Mouse (Mus musculus) left cerebral cortex, adult 11 months (tissue): Measurements from ENCODE around the gene Zfp184.

Source experiments
- DNase-seq: peaks from one replicate; pipeline ENCODE4 v3.0.0; 2022; ENCODE audit warnings: low spot score

Zfp184 gene

DNA sequence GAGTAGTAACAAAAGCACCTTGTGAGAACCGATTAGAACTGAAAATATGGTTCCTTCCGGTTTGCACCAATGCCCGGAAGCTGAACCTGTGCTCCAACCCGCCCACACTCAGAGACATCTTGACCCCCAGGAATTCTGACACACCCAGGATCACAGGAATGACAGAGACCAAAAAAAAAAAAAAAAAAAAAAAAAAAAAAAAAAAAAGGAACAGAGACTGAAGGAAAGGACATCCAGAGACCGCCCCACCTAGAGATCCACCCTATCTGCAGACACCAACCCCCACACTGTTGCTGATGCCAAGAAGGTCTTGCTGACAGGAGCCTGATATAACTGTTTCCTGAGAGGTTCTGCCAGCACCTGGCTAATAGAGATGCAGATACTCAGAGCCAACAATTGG lies 47.7 kb downstream of the Zfp184 start:
- no peak for DNase-seq

DNA sequence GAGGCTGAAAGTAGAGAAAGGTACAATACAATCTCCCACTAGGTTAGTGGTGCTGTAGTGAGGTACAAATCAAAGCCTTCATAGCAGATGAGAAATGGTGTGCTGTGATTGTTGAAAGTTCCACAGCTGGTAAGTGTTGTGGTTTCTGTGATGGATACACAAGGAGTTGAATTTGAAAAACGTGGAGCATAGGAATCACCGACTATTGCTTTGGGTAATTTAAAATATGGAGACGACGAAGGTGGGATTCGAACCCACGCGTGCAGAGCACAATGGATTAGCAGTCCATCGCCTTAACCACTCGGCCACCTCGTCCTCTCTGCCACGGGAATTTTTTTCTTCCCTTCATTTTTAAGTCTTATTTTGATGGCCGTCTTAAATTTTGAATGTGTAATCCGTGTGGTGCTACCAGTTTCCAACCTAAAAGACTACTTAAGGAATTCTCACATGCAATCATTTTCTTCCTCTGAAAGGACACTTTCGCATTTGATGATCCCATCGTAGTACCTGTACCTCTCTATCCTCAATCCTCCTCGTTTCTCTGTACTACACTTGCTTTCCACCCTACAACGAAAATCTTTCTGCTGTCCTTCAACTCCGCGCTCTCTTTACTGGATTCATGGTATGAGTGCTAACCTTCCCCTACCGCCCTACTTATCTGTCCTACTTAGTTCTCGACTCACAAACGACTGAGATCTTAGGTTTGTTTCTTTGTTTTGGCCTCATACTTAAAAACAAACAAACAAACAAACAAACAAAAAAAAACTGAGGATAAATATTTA lies 49.3 kb downstream of the Zfp184 start:
- no peak for DNase-seq

DNA sequence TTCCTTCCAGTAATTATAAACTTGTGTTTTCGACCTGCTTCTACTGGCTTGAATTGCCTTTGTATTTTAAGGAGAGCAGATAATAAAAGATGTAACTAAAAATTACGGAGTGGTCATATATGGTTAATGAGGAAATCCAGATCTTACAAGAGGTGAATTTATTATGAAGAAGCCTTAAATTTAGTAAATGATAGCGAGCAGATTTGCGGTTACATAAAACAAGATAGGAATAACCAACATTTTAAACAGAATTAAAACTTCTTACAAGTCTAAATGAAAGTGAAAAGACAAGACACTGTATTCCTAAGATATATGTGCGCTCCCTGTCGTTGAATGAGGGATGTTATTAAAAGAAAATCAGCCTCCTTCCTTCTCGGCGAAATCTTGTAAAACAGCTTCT lies 50.0 kb downstream of the Zfp184 start:
- DNase-seq: no peak

GRCm38 (mm10) chr13:21995331-21995914 lies 50.5 kb downstream of the Zfp184 start:
- no peak for DNase-seq

DNA sequence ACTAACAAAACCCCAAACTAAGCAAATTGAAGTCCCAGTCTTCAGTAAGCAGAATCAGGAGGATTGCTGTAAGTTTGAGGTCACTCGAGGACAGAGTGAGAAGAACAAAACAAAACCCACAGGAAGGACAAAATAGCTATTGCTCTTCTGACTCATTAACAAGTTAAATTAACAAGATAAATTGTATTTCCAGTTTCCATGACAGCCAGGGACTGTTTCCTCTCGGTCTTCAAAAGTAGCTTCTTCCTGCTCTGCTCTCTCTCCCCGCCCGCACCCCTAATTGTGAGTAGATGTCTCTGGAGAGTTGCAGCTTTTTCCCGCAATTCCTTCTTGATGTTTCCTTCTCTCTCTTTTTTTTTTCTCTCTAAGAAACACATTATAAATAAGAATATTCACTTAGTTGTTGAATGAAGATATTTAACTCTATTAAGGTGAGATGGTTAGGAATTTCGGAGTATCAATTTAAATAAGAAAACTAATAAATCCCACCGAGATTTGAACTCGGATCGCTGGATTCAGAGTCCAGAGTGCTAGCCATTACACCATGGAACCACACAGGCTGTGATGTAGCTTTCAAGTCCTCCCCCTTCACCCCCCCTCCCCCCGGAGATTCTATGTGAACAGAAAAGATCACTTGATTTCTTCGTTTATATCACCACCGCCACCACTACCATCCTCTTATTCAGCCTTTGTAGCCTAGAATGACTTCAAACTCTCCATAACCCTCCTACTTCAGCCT lies 51.4 kb downstream of the Zfp184 start:
- DNase-seq: no peak

GRCm38 (mm10) chr13:21996840-21997185 lies 51.9 kb downstream of the Zfp184 start:
- DNase-seq: no peak

DNA sequence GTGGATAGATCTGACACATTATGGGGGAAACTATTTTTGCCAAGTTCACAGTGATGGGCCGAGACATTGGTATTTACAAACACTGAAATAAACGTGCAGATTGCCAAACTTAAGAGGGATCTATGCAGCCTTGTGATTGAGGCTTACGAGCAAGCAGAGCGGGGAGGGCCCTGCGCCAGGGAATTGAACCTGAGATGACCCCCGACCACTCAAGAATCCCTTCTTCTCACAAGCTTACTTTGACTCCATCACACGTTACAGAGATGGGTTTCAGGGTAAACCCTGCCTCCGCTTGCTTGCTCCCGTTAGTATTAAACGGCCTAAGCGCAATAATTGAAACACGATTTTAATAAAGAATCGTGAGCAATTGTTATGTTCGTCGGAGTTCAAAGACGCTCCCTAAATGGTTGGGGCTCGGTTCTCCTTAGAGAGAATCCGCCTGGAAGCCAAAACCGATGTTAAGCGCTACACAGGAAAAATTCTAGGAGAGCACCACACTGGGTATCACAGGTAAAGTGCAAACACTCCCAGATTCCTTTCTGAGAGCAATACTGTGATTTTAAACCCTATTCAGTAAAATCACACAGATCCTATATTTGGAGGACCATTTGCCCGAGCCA lies 52.4 kb downstream of the Zfp184 start:
- DNase-seq: no peak

DNA sequence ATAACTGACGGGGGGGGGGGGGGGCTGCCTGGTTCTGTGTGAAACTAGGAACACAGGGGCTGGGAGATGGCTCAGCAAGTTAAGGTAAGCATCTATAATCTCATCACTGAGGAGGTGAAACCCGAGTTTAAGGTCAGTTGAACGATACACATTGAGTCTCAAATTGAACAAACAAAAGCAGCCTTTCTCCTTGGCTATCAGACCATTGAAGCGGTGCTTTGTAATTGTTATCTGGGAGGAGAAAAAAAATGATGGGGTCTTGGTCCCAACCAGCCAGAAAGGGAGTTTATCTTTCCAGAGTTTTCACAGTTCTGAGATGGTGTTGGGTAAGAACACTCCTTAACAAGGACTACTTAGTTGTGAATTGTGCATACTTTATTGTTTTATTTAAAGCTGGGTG lies 52.9 kb downstream of the Zfp184 start:
- DNase-seq: no peak

DNA sequence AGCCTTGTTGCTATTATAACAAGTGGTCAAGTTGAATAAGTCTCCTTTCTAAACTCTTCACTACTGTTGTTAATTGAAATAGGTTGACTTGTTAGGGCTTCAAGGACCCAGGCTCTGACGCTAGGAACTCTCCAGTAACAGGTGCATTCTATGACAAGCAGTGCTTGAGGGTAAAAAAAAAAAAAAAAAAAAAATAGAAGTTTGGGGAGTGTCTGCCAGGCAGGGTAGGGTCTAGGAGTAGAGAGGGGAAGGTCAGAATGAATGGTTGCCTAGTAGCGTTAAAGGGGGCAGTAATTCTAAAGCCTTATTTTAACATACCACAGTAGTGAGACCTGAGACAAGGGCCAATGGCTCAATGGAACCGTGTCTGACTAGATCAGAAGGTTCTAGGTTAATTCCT lies 53.5 kb downstream of the Zfp184 start:
- no peak for DNase-seq

DNA sequence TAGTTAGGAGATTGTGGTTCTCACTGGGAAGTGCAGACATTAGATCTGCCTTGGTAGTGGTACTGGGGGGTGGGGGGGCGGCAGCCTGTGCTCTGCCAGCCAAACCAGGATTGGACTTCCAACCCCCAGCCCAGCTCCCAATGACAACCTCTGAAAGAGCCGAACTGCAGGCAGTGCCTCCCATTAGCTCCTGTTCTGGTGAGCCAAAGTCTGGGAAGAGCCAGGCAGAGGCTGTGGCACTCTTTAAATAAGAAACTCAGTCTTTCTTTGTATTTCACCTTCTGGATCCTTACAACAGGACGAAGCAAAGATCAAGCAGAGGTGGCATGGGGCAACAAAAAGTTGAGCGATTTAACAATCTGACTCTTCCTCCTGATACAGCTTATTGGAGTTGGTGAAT lies 54.3 kb downstream of the Zfp184 start:
- DNase-seq: no peak

- no peak for DNase-seq
These were observed 56.5 kb downstream of the Zfp184 start for GRCm38 (mm10) chr13:22001346-22001745.

GRCm38 (mm10) chr13:22001823-22002222 lies 56.9 kb downstream of the Zfp184 start:
- no peak for DNase-seq

DNA sequence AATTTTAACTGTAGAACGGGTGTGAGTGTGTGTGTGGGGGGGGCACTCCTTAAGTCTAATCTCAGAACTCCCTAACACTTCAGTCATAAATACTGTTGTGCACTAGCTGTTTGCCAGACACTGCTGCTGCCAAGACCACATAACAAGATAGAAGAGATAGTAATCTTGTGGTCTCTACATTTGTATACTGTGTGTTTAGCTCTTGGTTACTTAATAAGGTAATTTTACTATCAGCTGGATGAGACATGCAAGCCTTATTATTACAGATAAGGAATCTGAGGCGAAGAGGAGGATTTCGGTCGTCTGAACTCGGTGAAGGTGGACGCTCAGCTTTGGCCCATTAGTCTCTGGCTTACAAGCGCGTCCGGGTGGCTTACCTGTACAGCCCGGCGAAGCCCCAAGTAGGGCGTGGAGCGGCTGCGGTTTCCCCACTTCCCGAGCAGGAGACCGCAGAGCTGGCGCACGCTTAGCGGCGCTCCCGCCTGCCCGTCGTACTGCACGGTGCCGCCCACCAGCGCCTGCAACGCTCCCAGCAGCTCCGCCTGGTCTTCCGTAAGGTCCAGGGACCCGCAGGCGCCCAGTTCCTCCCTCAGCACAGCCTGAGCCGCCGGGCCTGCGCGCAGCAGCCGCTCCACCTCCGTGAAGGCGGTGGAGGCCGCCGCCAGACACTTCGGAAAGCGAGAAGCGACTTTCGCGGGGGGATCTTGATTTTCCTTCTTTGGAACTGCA lies 60.9 kb downstream of the Zfp184 start:
- DNase-seq: no peak

GRCm38 (mm10) chr13:22006334-22007120 lies 61.6 kb downstream of the Zfp184 start:
- DNase-seq: no peak

GRCm38 (mm10) chr13:22007121-22007510 lies 62.2 kb downstream of the Zfp184 start:
- no peak for DNase-seq

GRCm38 (mm10) chr13:22007872-22008271 lies 63.0 kb downstream of the Zfp184 start:
- no peak for DNase-seq

- no peak for DNase-seq
These were observed 63.8 kb downstream of the Zfp184 start for GRCm38 (mm10) chr13:22008707-22009106.

DNA sequence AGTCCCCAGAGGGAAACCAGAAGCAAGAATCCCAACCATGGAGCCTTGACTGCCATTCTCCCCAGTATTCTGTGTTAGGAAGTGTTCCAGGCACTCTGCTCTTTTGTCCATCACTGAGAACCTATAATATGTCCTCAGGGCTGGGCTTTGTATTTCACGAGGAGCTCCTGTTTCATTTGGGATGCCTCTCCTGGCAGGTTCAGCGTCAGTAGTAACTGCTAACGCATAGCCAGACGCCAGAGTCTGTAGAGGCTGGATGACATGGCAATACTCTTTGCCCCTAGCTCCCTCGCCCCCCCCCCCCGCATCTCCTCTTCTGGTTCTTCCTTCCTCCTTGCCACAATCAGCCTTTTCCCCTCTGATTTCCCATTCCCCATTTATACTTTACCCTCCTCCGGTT lies 64.7 kb downstream of the Zfp184 start, which contains the start of gene Prss16:
Gene Prss16, minus strand, starts transcription at position 101 of the 400 bp plus-strand sequence.
- no peak for DNase-seq
